Mouse (Mus musculus) lung, postnatal 0 days (tissue): ENCODE measurements around the gene F12. TPM values are rescaled to one million over a fixed set of nuclear protein-coding genes. Genes with fewer than 3 reads are reported as not detected.

ENCODE experiments used
- ATAC-seq: fragments of 200-750 bp; cut with Nextera tagmentation; 2 replicates; pipeline ENCODE4 v1.8.0; 2017; ENCODE audit warnings: moderate library complexity
- DNase-seq: peaks from one replicate; pipeline ENCODE4 v3.0.0-alpha.2; 2016; ENCODE audit warnings: low spot score
- H3K27ac ChIP-seq: fragments of 300-500 bp; sonication (generic); 2 replicates; pipeline ENCODE4 v1.5.1; 2014; ENCODE audit warnings: antibody characterized with exemption, mild to moderate bottlenecking, low read length, mixed read lengths
- H3K27me3 ChIP-seq: fragments of 300-500 bp; sonication (generic); replicated peaks from 2 replicates; pipeline ENCODE4 v1.6.1; 2014; ENCODE audit warnings: low read length, mixed read lengths; ENCODE audit not compliant: insufficient read depth
- H3K36me3 ChIP-seq: fragments of 300-500 bp; sonication (generic); 2 replicates; pipeline ENCODE4 v1.6.1; 2014; ENCODE audit warnings: low read length, mixed read lengths; ENCODE audit not compliant: insufficient read depth
- H3K4me1 ChIP-seq: fragments of 300-500 bp; sonication (generic); 2 replicates; pipeline ENCODE4 v1.6.1; 2014; ENCODE audit warnings: antibody characterized with exemption, low read depth, low read length, mixed read lengths; ENCODE audit not compliant: insufficient read depth
- H3K4me2 ChIP-seq: fragments of 300-500 bp; sonication (generic); replicated peaks from 2 replicates; pipeline ENCODE4 v1.6.1; 2014; ENCODE audit warnings: low read depth, mild to moderate bottlenecking, low read length, moderate library complexity, mixed read lengths
- H3K4me3 ChIP-seq: fragments of 300-500 bp; sonication (generic); 2 replicates; pipeline ENCODE4 v1.5.1; 2014; ENCODE audit warnings: low read depth, low read length
- H3K9ac ChIP-seq: fragments of 300-500 bp; sonication (generic); replicated peaks from 2 replicates; pipeline ENCODE4 v1.6.1; 2014; ENCODE audit warnings: low read depth, mild to moderate bottlenecking
- H3K9me3 ChIP-seq: fragments of 300-500 bp; sonication (generic); 2 replicates; pipeline ENCODE4 v1.6.1; 2016; ENCODE audit warnings: low read length, mixed read lengths
- CTCF ChIP-seq: IDR thresholded peaks from 2 replicates; pipeline ENCODE4 v1.5.1; 2016; ENCODE audit warnings: antibody characterized with exemption, mild to moderate bottlenecking
- EP300 ChIP-seq: IDR thresholded peaks from 2 replicates; pipeline ENCODE4 v1.6.1; 2016; ENCODE audit warnings: antibody characterized with exemption, mild to moderate bottlenecking, control low read depth
- WGBS: fragments of 180-500 bp; shearing (Covaris S2); extraction: QIAGEN DNeasy Blood & Tissue Kit; methylation state at CpG from one replicate; pipeline ENCODE4 v1.1.7; 2014; 5-methylcytosine and 5-hydroxymethylcytosine counted together
- polyA plus RNA-seq: library from polyadenylated mRNA; unstranded; fragments of >200 nt; fragmentation: Nextera tagmentation; extraction: Ambion mirVana; gene quantifications from 2 replicates; pipeline ENCODE4 v1.2.1, GENCODE M21; 2015

F12 gene
- polyA plus RNA-seq, 1 experiment from 2014 or later = not detected

DNA sequence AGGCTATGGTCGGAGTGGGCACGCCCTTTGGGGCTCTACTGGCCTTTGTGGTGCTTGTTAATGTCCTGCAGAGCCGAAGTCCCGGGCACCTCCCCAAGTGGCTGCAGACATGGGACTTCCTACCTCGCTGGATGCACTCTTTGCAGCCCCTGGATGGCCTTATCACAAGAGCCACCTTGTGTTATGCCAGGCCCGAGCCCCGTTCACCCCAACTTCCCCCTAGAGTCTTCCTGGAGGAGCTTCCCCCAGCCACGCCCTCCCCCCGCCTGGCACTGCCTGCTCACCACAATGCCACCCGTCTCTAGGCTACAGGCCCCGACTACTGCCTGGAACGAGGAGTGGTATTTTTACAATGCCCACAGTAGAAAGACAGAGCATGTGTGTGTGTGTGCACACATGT lies 13.3 kb downstream of the F12 start:
- H3K27me3 ChIP-seq = peaks cover 13% of the 10 kb centered on the region
- H3K9ac ChIP-seq = no peak overlapping the region
- 0 out of 2 replicates have a peak, but pooled peaks cover 2% of the 10 kb centered on the region for H3K4me1 ChIP-seq
- WGBS = 69% methylated on average over 12 of the region's 12 CpGs
- no peaks in the 10 kb centered on the region for H3K36me3 ChIP-seq
- no peaks in the 10 kb centered on the region for H3K9me3 ChIP-seq
- no peak overlapping the region for H3K4me3 ChIP-seq
- no peak for ATAC-seq
- DNase-seq = no peak
- TF ChIP-seq EP300 (no peak), CTCF (no peak)
- H3K4me2 ChIP-seq = no peak overlapping the region
- H3K27ac ChIP-seq = no peak overlapping the region

DNA sequence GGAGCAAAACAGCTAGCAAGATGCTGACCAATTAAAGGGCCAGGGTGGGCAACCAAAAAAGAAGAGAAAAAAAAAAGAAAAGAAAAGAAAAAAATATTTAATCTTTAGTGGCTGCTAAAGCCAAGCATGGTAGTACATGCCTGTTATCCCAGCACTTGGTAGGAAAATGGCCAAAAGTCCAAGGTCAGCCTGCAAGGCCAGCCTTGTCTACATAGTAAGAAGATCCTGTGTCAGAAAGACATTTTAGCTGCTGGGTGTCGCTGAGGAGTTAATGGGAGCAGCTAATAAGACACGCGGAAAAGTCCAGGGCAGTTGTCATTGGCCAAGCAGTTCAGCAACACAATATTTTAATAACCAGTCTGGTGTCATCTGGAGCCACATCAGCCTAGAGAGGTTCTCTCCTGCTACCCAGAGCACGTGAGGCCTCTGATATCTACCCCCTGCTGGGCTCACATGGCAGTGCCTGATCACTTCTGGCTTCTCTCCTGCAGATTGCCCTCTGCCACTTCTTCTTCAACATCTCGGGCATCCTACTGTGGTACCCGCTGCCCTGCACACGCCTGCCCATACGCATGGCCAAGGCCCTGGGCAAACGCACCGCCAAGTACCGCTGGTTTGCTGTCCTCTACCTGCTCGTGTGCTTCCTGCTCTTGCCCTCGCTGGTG lies 13.8 kb downstream of the F12 start:
- TF ChIP-seq EP300 (no peak), CTCF (no peak)

DNA sequence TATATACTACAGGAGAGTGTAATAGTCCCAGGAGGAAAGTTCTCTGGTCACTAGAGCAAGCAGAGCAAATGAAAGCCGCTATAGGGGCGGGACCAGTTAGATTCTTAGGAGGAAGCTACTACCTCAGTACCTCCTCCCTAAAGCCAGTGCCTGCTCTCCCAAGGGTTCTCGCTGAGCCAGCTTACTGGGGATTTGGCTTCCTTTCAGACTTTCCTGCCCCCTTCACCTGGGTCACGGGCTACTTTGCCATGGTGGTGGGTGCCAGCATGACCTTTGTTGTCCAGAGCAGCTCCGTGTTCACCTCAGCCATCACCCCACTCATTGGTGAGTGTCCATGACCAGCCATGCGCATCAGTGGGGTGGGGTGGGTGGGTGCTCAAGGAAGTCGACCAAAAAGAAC lies 14.8 kb downstream of the F12 start:
- H3K27me3 ChIP-seq = 0 out of 2 replicates have a peak, but pooled peaks cover 6% of the 10 kb centered on the region
- H3K9ac ChIP-seq = no peak overlapping the region
- H3K9me3 ChIP-seq = no peaks in the 10 kb centered on the region
- TF ChIP-seq CTCF = no peak
- no peak for DNase-seq
- no peak overlapping the region for H3K4me2 ChIP-seq
- no peaks in the 10 kb centered on the region for H3K4me1 ChIP-seq
- no peaks in the 10 kb centered on the region for H3K36me3 ChIP-seq
- no peak overlapping the region for H3K4me3 ChIP-seq
- WGBS = 63% methylated on average over 7 of the region's 7 CpGs
- H3K27ac ChIP-seq = no peak overlapping the region
- no peak for ATAC-seq

More for the DNA sequence above, 13.8 kb downstream of the F12 start:
- Histone ChIP-seq H3K36me3 (no peaks in the 10 kb centered on the region), H3K9ac (no peak overlapping the region), H3K4me2 (no peak overlapping the region), H3K27me3 (0 out of 2 replicates have a peak, but pooled peaks cover 11% of the 10 kb centered on the region), H3K4me1 (no peaks in the 10 kb centered on the region), H3K4me3 (no peak overlapping the region), H3K9me3 (no peaks in the 10 kb centered on the region), H3K27ac (no peak overlapping the region)
- no peak for DNase-seq
- no peak for ATAC-seq
- 78% methylated on average over 13 of the region's 13 CpGs for WGBS

DNA sequence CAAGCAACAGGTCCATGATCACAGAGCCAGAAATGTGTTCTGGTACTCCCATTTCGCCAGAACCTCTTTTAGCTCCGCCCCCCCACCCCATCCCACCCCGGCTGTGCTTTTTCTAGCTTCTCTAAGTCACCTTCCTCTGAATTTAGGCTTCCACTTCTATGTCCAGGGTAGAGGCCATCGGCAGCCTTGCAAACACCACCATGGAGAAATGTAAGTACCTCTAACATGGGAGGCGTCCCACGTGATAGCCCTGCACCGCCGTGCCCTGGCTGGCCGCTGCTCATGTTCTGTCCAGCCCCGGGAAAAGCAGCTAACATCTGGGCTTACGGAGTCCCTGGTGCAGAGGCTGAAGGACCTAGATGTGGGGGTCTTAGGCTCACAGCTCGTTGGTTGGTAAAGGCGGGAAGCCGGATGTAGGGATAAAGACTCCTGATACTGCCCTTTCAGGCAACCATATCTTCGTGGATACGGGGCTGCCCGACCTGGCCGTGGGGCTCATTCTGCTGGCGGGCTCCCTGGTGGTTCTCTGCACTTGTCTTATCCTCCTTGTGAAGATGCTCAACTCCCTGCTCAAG lies 18.0 kb downstream of the F12 start:
- no peaks in the 10 kb centered on the region for H3K36me3 ChIP-seq
- no peak for TF ChIP-seq EP300
- no peak for TF ChIP-seq CTCF
- no peak overlapping the region for H3K4me3 ChIP-seq
- H3K27me3 ChIP-seq = no peaks in the 10 kb centered on the region
- no peak for ATAC-seq
- 85% methylated on average over 19 of the region's 19 CpGs for WGBS
- DNase-seq = no peak
- 0 out of 2 replicates have a peak, but pooled peaks cover 2% of the 10 kb centered on the region for H3K4me1 ChIP-seq
- H3K9me3 ChIP-seq = no peaks in the 10 kb centered on the region
- no peak overlapping the region for H3K4me2 ChIP-seq
- no peak overlapping the region for H3K27ac ChIP-seq
- H3K9ac ChIP-seq = no peak overlapping the region

DNA sequence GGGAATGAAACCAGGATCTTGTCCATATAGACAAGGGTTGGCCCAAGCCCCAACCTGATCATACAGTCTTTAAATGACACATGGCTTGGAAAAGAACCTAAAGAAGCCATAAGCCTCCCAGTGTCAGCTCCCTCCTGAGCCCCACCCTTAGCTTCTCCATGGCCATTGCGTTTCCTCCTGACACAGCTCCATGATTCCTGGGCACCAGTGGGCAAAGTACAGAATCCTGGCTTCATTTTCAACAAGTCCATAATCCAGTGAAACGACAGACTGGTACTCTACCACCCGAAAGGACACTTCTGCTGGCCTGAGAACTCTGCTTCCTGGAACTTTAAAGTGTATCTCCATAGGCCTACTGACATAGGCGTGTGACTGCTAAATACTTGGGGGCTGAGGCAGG lies 19.3 kb downstream of the F12 start:
- ATAC-seq (no peak), DNase-seq (no peak)
- no peak for TF ChIP-seq CTCF
- no peak for TF ChIP-seq EP300
- Histone ChIP-seq H3K27me3 (no peaks in the 10 kb centered on the region), H3K4me2 (no peak overlapping the region), H3K9ac (no peak overlapping the region), H3K36me3 (no peaks in the 10 kb centered on the region), H3K27ac (no peak overlapping the region), H3K4me1 (0 out of 2 replicates have a peak, but pooled peaks cover 2% of the 10 kb centered on the region), H3K4me3 (no peak overlapping the region), H3K9me3 (no peaks in the 10 kb centered on the region)
- 78% methylated on average over 4 of the region's 4 CpGs for WGBS

DNA sequence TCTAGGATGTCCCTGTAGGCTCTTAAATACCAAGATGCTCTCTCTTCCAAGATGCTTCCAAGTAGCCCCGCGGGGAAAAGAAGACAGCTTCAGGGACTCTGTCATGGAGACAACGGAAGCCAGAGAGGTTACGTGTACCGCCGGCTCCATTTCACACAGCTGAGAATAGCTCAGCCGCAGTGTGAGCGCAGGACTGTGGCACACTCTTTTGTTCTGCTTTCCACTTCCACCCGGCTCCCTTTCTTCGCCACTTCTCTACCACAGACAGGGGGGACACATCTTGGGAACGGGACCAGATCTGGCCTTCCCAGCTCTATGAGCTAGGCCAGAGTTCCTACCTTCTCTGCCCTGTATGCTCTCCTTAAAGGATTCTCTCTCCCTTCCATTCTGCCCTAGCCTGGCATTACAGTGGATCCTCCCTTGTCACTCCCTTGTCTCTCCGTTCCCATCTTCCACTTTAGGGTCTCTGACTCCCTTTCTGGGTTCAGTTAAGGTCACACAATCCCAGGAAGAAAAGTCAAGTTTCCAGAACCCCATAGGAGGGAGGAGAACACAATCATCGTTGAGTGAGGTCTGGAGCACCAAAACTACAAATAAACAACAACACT lies 20.7 kb downstream of the F12 start:
- H3K27ac ChIP-seq = no peak overlapping the region
- TF ChIP-seq EP300 (no peak), CTCF (no peak)

More for the DNA sequence above, 20.7 kb downstream of the F12 start:
- Histone ChIP-seq H3K9me3 (no peaks in the 10 kb centered on the region), H3K27me3 (no peaks in the 10 kb centered on the region), H3K4me2 (no peak overlapping the region), H3K36me3 (no peaks in the 10 kb centered on the region), H3K4me1 (0 out of 2 replicates have a peak, but pooled peaks cover 2% of the 10 kb centered on the region), H3K4me3 (no peak overlapping the region), H3K9ac (no peak overlapping the region)
- 69% methylated on average over 13 of the region's 13 CpGs for WGBS
- DNase-seq = no peak
- ATAC-seq = peak; percentile 34; the same call in 1 of the 2 replicates
